Mouse (Mus musculus): ENCODE measurements around the gene Stac2. TPM values are rescaled to one million over a fixed set of nuclear protein-coding genes. Genes with fewer than 3 reads are reported as not detected.
A peak's percentile ranks its signal among the peaks of the same experiment; 100 is the strongest.

Gene Stac2
- polyA plus RNA-seq, 1 experiment from 2014 or later = 0.59 TPM

GRCm38 (mm10) chr11:98040975-98041374, 12.3 kb downstream of the Stac2 start:
- Histone ChIP-seq H3K27ac (replicated peaks in 1 of 2; ENCODE audit: control insufficient read depth in 1 of 2, insufficient read depth in 1 of 2, low read depth in 2 of 2, low read length in 2 of 2) (no peak overlapping the region), H3K4me2 (ENCODE audit: low read length) (no peak overlapping the region), H3K4me3 (ENCODE audit: control insufficient read depth in 1 of 2, insufficient read depth in 1 of 2, low read depth in 1 of 2, low read length in 2 of 2) (no peak overlapping the region), H3K9ac (ENCODE audit: low read length) (no peak overlapping the region), H3K9me3 (ENCODE audit: control insufficient read depth, low read length) (no peaks in the 10 kb centered on the region), H3K4me1 (ENCODE audit: control insufficient read depth in 2 of 2, insufficient read depth in 2 of 2, low read length in 2 of 2) (peaks cover 5 to 6% of the 10 kb centered on the region in 2 experiments; a peak in 2 of 4 replicates), H3K36me3 (ENCODE audit: control insufficient read depth, insufficient read depth, low read length) (no peaks in the 10 kb centered on the region), H3K27me3 (ENCODE audit: control insufficient read depth, insufficient read depth, low read length) (no peaks in the 10 kb centered on the region; the same call in 1 of the 2 replicates)
- WGBS = 74% methylated on average over 8 of the region's 8 CpGs
- no peak for ATAC-seq (ENCODE audit: insufficient number of reproducible peaks, insufficient read depth, low FRiP score, low read depth)

- Histone ChIP-seq H3K27ac (replicated peaks in 1 of 2; ENCODE audit: control insufficient read depth in 1 of 2, insufficient read depth in 1 of 2, low read depth in 2 of 2, low read length in 2 of 2) (no peak overlapping the region), H3K4me3 (ENCODE audit: control insufficient read depth in 1 of 2, insufficient read depth in 1 of 2, low read depth in 1 of 2, low read length in 2 of 2) (no peak overlapping the region), H3K4me2 (ENCODE audit: low read length) (no peak overlapping the region), H3K9ac (ENCODE audit: low read length) (no peak overlapping the region), H3K4me1 (ENCODE audit: control insufficient read depth in 2 of 2, insufficient read depth in 2 of 2, low read length in 2 of 2) (peaks cover 5 to 13% of the 10 kb centered on the region in 2 experiments; a peak in 3 of 4 replicates), H3K36me3 (ENCODE audit: control insufficient read depth, insufficient read depth, low read length) (no peaks in the 10 kb centered on the region), H3K27me3 (ENCODE audit: control insufficient read depth, insufficient read depth, low read length) (no peaks in the 10 kb centered on the region; the same call in 1 of the 2 replicates), H3K9me3 (ENCODE audit: control insufficient read depth, low read length) (no peaks in the 10 kb centered on the region)
- WGBS = 46% methylated on average over 14 of the region's 14 CpGs
- ATAC-seq (ENCODE audit: insufficient number of reproducible peaks, insufficient read depth, low FRiP score, low read depth) = no peak
Measured at GRCm38 (mm10) chr11:98037871-98038270, 15.4 kb downstream of the Stac2 start.

GRCm38 (mm10) chr11:98035977-98036377, 17.3 kb downstream of the Stac2 start:
- Histone ChIP-seq H3K4me1 (ENCODE audit: control insufficient read depth in 2 of 2, insufficient read depth in 2 of 2, low read length in 2 of 2) (peaks cover 7 to 13% of the 10 kb centered on the region in 2 experiments), H3K27ac (replicated peaks in 1 of 2; ENCODE audit: control insufficient read depth in 1 of 2, insufficient read depth in 1 of 2, low read depth in 2 of 2, low read length in 2 of 2) (no peak overlapping the region)
- WGBS = under 1% methylated on average over 27 of the region's 27 CpGs

GRCm38 (mm10) chr11:98034840-98035239, 18.4 kb downstream of the Stac2 start:
- H3K27me3 ChIP-seq (ENCODE audit: control insufficient read depth, insufficient read depth, low read length) = no peaks in the 10 kb centered on the region; the same call in 1 of the 2 replicates
- H3K4me1 ChIP-seq (ENCODE audit: control insufficient read depth in 2 of 2, insufficient read depth in 2 of 2, low read length in 2 of 2) = peaks cover 7 to 13% of the 10 kb centered on the region in 2 experiments
- H3K9ac ChIP-seq (ENCODE audit: low read length) = no peak overlapping the region
- H3K4me3 ChIP-seq (ENCODE audit: control insufficient read depth in 1 of 2, insufficient read depth in 1 of 2, low read depth in 1 of 2, low read length in 2 of 2) = no peak overlapping the region
- no peak overlapping the region for H3K27ac ChIP-seq (replicated peaks in 1 of 2; ENCODE audit: control insufficient read depth in 1 of 2, insufficient read depth in 1 of 2, low read depth in 2 of 2, low read length in 2 of 2)
- no peak for ATAC-seq (ENCODE audit: insufficient number of reproducible peaks, insufficient read depth, low FRiP score, low read depth)
- H3K9me3 ChIP-seq (ENCODE audit: control insufficient read depth, low read length) = no peaks in the 10 kb centered on the region
- H3K36me3 ChIP-seq (ENCODE audit: control insufficient read depth, insufficient read depth, low read length) = peaks cover 16% of the 10 kb centered on the region
- 54% methylated on average over 4 of the region's 4 CpGs for WGBS
- no peak overlapping the region for H3K4me2 ChIP-seq (ENCODE audit: low read length)

More at GRCm38 (mm10) chr11:98035977-98036377, 17.3 kb downstream of the Stac2 start:
- peak; percentile 72 for ATAC-seq (ENCODE audit: insufficient number of reproducible peaks, insufficient read depth, low FRiP score, low read depth)
- Histone ChIP-seq H3K9me3 (ENCODE audit: control insufficient read depth, low read length) (no peaks in the 10 kb centered on the region), H3K4me3 (ENCODE audit: control insufficient read depth in 1 of 2, insufficient read depth in 1 of 2, low read depth in 1 of 2, low read length in 2 of 2) (peak overlapping the region; percentile 12 to 36), H3K27me3 (ENCODE audit: control insufficient read depth, insufficient read depth, low read length) (no peaks in the 10 kb centered on the region; the same call in 1 of the 2 replicates), H3K4me2 (ENCODE audit: low read length) (peak overlapping the region; percentile 77), H3K36me3 (ENCODE audit: control insufficient read depth, insufficient read depth, low read length) (peaks cover 4% of the 10 kb centered on the region), H3K9ac (ENCODE audit: low read length) (peak overlapping the region; percentile 65)

- WGBS = 79% methylated on average over 5 of the region's 5 CpGs
- H3K9me3 ChIP-seq (ENCODE audit: control insufficient read depth, low read length) = no peaks in the 10 kb centered on the region
- no peak overlapping the region for H3K4me2 ChIP-seq (ENCODE audit: low read length)
- H3K4me3 ChIP-seq (ENCODE audit: control insufficient read depth in 1 of 2, insufficient read depth in 1 of 2, low read depth in 1 of 2, low read length in 2 of 2) = no peak overlapping the region
- peaks cover 24% of the 10 kb centered on the region for H3K36me3 ChIP-seq (ENCODE audit: control insufficient read depth, insufficient read depth, low read length)
- no peak overlapping the region for H3K9ac ChIP-seq (ENCODE audit: low read length)
- no peak overlapping the region for H3K27ac ChIP-seq (replicated peaks in 1 of 2; ENCODE audit: control insufficient read depth in 1 of 2, insufficient read depth in 1 of 2, low read depth in 2 of 2, low read length in 2 of 2)
- H3K27me3 ChIP-seq (ENCODE audit: control insufficient read depth, insufficient read depth, low read length) = no peaks in the 10 kb centered on the region; the same call in 1 of the 2 replicates
- no peak for ATAC-seq (ENCODE audit: insufficient number of reproducible peaks, insufficient read depth, low FRiP score, low read depth)
- H3K4me1 ChIP-seq (ENCODE audit: control insufficient read depth in 2 of 2, insufficient read depth in 2 of 2, low read length in 2 of 2) = peaks cover 7 to 13% of the 10 kb centered on the region in 2 experiments
Measured at GRCm38 (mm10) chr11:98034061-98034460, 19.2 kb downstream of the Stac2 start.

- Histone ChIP-seq H3K36me3 (ENCODE audit: control insufficient read depth, insufficient read depth, low read length) (peaks cover 35% of the 10 kb centered on the region), H3K27me3 (ENCODE audit: control insufficient read depth, insufficient read depth, low read length) (no peaks in the 10 kb centered on the region), H3K9me3 (ENCODE audit: control insufficient read depth, low read length) (no peaks in the 10 kb centered on the region), H3K4me3 (ENCODE audit: control insufficient read depth in 1 of 2, insufficient read depth in 1 of 2, low read depth in 1 of 2, low read length in 2 of 2) (no peak overlapping the region), H3K4me1 (ENCODE audit: control insufficient read depth in 2 of 2, insufficient read depth in 2 of 2, low read length in 2 of 2) (peaks cover 6 to 15% of the 10 kb centered on the region in 2 experiments), H3K4me2 (ENCODE audit: low read length) (no peak overlapping the region), H3K27ac (replicated peaks in 1 of 2; ENCODE audit: control insufficient read depth in 1 of 2, insufficient read depth in 1 of 2, low read depth in 2 of 2, low read length in 2 of 2) (no peak overlapping the region), H3K9ac (ENCODE audit: low read length) (no peak overlapping the region)
- 6% methylated on average over 5 of the region's 5 CpGs for WGBS
- ATAC-seq (ENCODE audit: insufficient number of reproducible peaks, insufficient read depth, low FRiP score, low read depth) = no peak
Measured at GRCm38 (mm10) chr11:98031443-98031770, 21.9 kb downstream of the Stac2 start.

GRCm38 (mm10) chr11:98030701-98031442, 22.4 kb downstream of the Stac2 start:
- WGBS = 52% methylated on average over 5 of the region's 5 CpGs
- Histone ChIP-seq H3K27me3 (ENCODE audit: control insufficient read depth, insufficient read depth, low read length) (no peaks in the 10 kb centered on the region), H3K27ac (replicated peaks in 1 of 2; ENCODE audit: control insufficient read depth in 1 of 2, insufficient read depth in 1 of 2, low read depth in 2 of 2, low read length in 2 of 2) (no peak overlapping the region), H3K4me1 (ENCODE audit: control insufficient read depth in 2 of 2, insufficient read depth in 2 of 2, low read length in 2 of 2) (peaks cover 5 to 10% of the 10 kb centered on the region in 2 experiments), H3K9ac (ENCODE audit: low read length) (no peak overlapping the region), H3K9me3 (ENCODE audit: control insufficient read depth, low read length) (no peaks in the 10 kb centered on the region), H3K4me2 (ENCODE audit: low read length) (no peak overlapping the region), H3K4me3 (ENCODE audit: control insufficient read depth in 1 of 2, insufficient read depth in 1 of 2, low read depth in 1 of 2, low read length in 2 of 2) (no peak overlapping the region), H3K36me3 (ENCODE audit: control insufficient read depth, insufficient read depth, low read length) (peaks cover 35% of the 10 kb centered on the region)
- ATAC-seq (ENCODE audit: insufficient number of reproducible peaks, insufficient read depth, low FRiP score, low read depth) = no peak

Data from heart, embryonic 14.5 days (tissue).